Mouse (Mus musculus): ENCODE results near the gene Vdr.
"Not testable (repeated sequence)": the region's sequence is repeated elsewhere in the genome, so short reads cannot be mapped to it uniquely, and the experiment has no call there.

The Vdr gene

GRCm38 (mm10) chr15:97887541-97888016 is 22.9 kb downstream of the Vdr start:
- in situ Hi-C loops (cut with MboI; ENCODE audit: low sequenced_read_pairs), result no loop called here

- in situ Hi-C loops (cut with MboI; ENCODE audit: low sequenced_read_pairs), result no loop called here
These were observed 29.0 kb downstream of the Vdr start for GRCm38 (mm10) chr15:97881423-97881822.

GRCm38 (mm10) chr15:97880441-97880840 is 30.0 kb downstream of the Vdr start:
- in situ Hi-C loops (cut with MboI; ENCODE audit: low sequenced_read_pairs), result no loop called here

- in situ Hi-C loops (cut with MboI; ENCODE audit: low sequenced_read_pairs), result no loop called here
These were observed 31.6 kb downstream of the Vdr start for GRCm38 (mm10) chr15:97878696-97879328.

GRCm38 (mm10) chr15:97875784-97876183 is 34.6 kb downstream of the Vdr start:
- in situ Hi-C loops (cut with MboI; ENCODE audit: low sequenced_read_pairs), result no loop called here

- in situ Hi-C loops (cut with MboI; ENCODE audit: low sequenced_read_pairs), result no loop called here
These were observed 36.7 kb downstream of the Vdr start for GRCm38 (mm10) chr15:97873717-97874116.

- in situ Hi-C loops (cut with MboI; ENCODE audit: low sequenced_read_pairs), result no loop called here
These were observed 38.3 kb downstream of the Vdr start for GRCm38 (mm10) chr15:97872161-97872560.

- in situ Hi-C loops (cut with MboI; ENCODE audit: low sequenced_read_pairs), result no loop called here
These were observed 39.1 kb downstream of the Vdr start for GRCm38 (mm10) chr15:97871055-97872030.

GRCm38 (mm10) chr15:97870116-97870515 is 40.3 kb downstream of the Vdr start:
- in situ Hi-C loops (cut with MboI; ENCODE audit: low sequenced_read_pairs), result not testable (repeated sequence)

- in situ Hi-C loops (cut with MboI; ENCODE audit: low sequenced_read_pairs), result no loop called here
These were observed 41.4 kb downstream of the Vdr start for GRCm38 (mm10) chr15:97868985-97869384.

- in situ Hi-C loops (cut with MboI; ENCODE audit: low sequenced_read_pairs), result no loop called here
These were observed 44.4 kb downstream of the Vdr start for GRCm38 (mm10) chr15:97865988-97866387.

GRCm38 (mm10) chr15:97865175-97865574 is 45.3 kb downstream of the Vdr start:
- in situ Hi-C loops (cut with MboI; ENCODE audit: low sequenced_read_pairs), result no loop called here

- in situ Hi-C loops (cut with MboI; ENCODE audit: low sequenced_read_pairs), result no loop called here
These were observed 45.9 kb downstream of the Vdr start for GRCm38 (mm10) chr15:97864361-97865045.

- in situ Hi-C loops (cut with MboI; ENCODE audit: low sequenced_read_pairs), result no loop called here
These were observed 46.9 kb downstream of the Vdr start for GRCm38 (mm10) chr15:97863494-97863881.

GRCm38 (mm10) chr15:97862881-97863493 is 47.4 kb downstream of the Vdr start:
- in situ Hi-C loops (cut with MboI; ENCODE audit: low sequenced_read_pairs), result no loop called here

GRCm38 (mm10) chr15:97860353-97860752 is 50.1 kb downstream of the Vdr start:
- in situ Hi-C loops (cut with MboI; ENCODE audit: low sequenced_read_pairs), result no loop called here

GRCm38 (mm10) chr15:97858431-97858830 is 52.0 kb downstream of the Vdr start:
- in situ Hi-C loops (cut with MboI; ENCODE audit: low sequenced_read_pairs), result no loop called here

- in situ Hi-C loops (cut with MboI; ENCODE audit: low sequenced_read_pairs), result loop anchor here (5.0 kb wide), 1 partner anchor 137 kb away; no protein-coding TSS in a partner anchor
These were observed 55.9 kb downstream of the Vdr start for GRCm38 (mm10) chr15:97854551-97854950.

GRCm38 (mm10) chr15:97854059-97854458 is 56.4 kb downstream of the Vdr start:
- in situ Hi-C loops (cut with MboI; ENCODE audit: low sequenced_read_pairs), result loop anchor here (5.0 kb wide), 1 partner anchor 137 kb away; no protein-coding TSS in a partner anchor

GRCm38 (mm10) chr15:97852291-97852690 is 58.1 kb downstream of the Vdr start:
- in situ Hi-C loops (cut with MboI; ENCODE audit: low sequenced_read_pairs), result loop anchor here (5.0 kb wide), 1 partner anchor 135 kb away; no protein-coding TSS in a partner anchor

- in situ Hi-C loops (cut with MboI; ENCODE audit: low sequenced_read_pairs), result loop anchor here (5.0 kb wide), 1 partner anchor 134 kb away; no protein-coding TSS in a partner anchor
These were observed 59.4 kb downstream of the Vdr start for GRCm38 (mm10) chr15:97851011-97851410.

Data from CH12F3 (cell line).